Mouse (Mus musculus): ENCODE data around the gene Cdk5r1. TPM values are rescaled to one million over a fixed set of nuclear protein-coding genes. Genes with fewer than 3 reads are reported as not detected.
A peak's percentile ranks its signal among the peaks of the same experiment; 100 is the strongest.

Cdk5r1 gene
- total RNA-seq, 1 experiment = 1.8 TPM

DNA sequence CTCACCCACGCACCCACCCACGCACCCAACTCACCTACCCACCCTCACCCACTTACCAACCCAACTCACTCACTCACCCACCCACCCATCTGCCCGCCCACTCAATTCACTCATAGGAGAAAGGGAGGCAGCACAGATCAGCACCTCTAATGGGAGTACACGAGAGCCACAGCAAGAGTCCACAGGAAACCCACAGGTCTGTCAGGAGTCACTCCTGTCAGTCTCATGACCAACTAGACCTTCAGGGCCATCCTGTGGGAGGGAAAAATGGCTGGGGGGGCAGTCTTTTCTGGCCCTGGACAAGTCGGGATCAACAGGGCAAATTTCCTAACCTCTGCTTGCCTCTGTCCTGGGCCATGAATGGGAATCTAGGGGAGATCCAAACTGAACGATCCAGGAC is 31.0 kb downstream of the Cdk5r1 start:
- Histone ChIP-seq H3K9me3 (ENCODE audit: control insufficient read depth, insufficient read depth, low read depth, low read length) (no peaks in the 10 kb centered on the region), H3K4me1 (ENCODE audit: control insufficient read depth in 2 of 2, insufficient read depth in 2 of 2, low read length in 2 of 2, poor library complexity in 1 of 2) (peaks cover 0 to 1% of the 10 kb centered on the region in 2 experiments; a peak in 1 of 4 replicates), H3K27ac (ENCODE audit: insufficient read depth, low read depth, low read length, poor library complexity, severe bottlenecking) (no peak overlapping the region), H3K9ac (ENCODE audit: insufficient read depth, low read depth, low read length, poor library complexity, severe bottlenecking) (no peak overlapping the region), H3K36me3 (ENCODE audit: control insufficient read depth, insufficient read depth, low read length, poor library complexity, severe bottlenecking) (no peaks in the 10 kb centered on the region), H3K4me3 (ENCODE audit: insufficient read depth in 1 of 2, low read depth in 1 of 2, low read length in 2 of 2, poor library complexity in 1 of 2, severe bottlenecking in 1 of 2) (no peak overlapping the region)
- in situ Hi-C loops (cut with MboI; ENCODE audit: low sequenced_read_pairs in 2 of 2, unreplicated experiment in 2 of 2) = no loop called here
- TF ChIP-seq ZC3H11A (IDR thresholded peaks at IDR 0.05; ENCODE audit: borderline replicate concordance, low read depth, low read length) = no peak
- no peak for TF ChIP-seq HCFC1 (IDR thresholded peaks at IDR 0.05; ENCODE audit: borderline replicate concordance, insufficient read depth, low read length)
- TF ChIP-seq ZNF384 (IDR thresholded peaks at IDR 0.05; ENCODE audit: low read depth, low read length) = no peak
- TF ChIP-seq MAFK (IDR thresholded peaks at IDR 0.05; ENCODE audit: insufficient read depth, low read depth, low read length) = no peak
- TF ChIP-seq CHD2 (IDR thresholded peaks at IDR 0.05; ENCODE audit: low read depth, low read length) = no peak
- no peak for DNase-seq (ENCODE audit: low read depth, low spot score)

DNA sequence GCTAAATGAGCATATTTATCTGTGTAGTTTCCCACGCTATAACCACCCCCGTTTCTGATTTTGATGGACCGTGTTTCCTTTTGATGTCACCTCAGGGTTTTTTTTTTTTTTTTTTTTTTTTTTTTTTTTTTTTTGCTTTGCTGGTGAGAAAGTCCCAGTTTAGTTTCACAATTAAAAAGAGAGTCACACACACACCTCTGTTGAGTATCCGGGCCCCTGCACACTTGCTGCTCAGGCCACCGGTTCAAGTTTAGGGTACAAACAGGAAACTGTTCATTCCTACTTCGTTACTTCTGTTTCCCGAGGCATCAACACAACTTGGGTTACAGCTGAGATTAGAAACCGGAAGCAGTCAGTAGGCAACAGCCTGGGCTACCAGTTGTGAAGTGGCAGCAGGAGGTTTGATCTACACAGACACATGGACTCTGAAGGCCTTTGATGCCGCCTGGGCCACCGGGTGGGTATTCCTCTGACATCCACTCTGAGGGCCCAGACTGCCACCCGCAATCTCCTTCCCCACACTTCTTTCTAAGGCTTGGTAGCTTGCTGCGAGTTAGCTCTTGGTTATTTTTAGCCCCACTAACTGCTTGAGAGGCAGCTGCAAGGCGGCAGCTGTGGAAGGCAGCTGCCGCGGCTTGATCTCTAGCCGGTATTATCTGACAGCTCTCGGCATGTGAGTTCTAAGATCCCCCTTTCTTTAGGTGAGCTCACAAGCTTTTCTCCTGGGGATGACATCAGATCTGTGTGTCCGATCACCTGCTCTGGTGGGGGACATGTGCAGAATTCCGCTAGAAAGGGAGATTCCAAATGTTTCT is 31.7 kb downstream of the Cdk5r1 start:
- DNase-seq (ENCODE audit: low read depth, low spot score) = no peak
- in situ Hi-C loops (cut with MboI; ENCODE audit: low sequenced_read_pairs in 2 of 2, unreplicated experiment in 2 of 2) = no loop called here
- no peak overlapping the region for H3K27ac ChIP-seq (ENCODE audit: insufficient read depth, low read depth, low read length, poor library complexity, severe bottlenecking)
- H3K9ac ChIP-seq (ENCODE audit: insufficient read depth, low read depth, low read length, poor library complexity, severe bottlenecking) = no peak overlapping the region
- no peaks in the 10 kb centered on the region for H3K36me3 ChIP-seq (ENCODE audit: control insufficient read depth, insufficient read depth, low read length, poor library complexity, severe bottlenecking)
- H3K4me3 ChIP-seq (ENCODE audit: insufficient read depth in 1 of 2, low read depth in 1 of 2, low read length in 2 of 2, poor library complexity in 1 of 2, severe bottlenecking in 1 of 2) = no peak overlapping the region
- peaks cover 0 to 1% of the 10 kb centered on the region in 2 experiments; a peak in 1 of 4 replicates for H3K4me1 ChIP-seq (ENCODE audit: control insufficient read depth in 2 of 2, insufficient read depth in 2 of 2, low read length in 2 of 2, poor library complexity in 1 of 2)
- TF ChIP-seq MAFK (IDR thresholded peaks at IDR 0.05; ENCODE audit: insufficient read depth, low read depth, low read length) (no peak), ZNF384 (IDR thresholded peaks at IDR 0.05; ENCODE audit: low read depth, low read length) (peak; percentile 84), ZC3H11A (IDR thresholded peaks at IDR 0.05; ENCODE audit: borderline replicate concordance, low read depth, low read length) (no peak), CHD2 (IDR thresholded peaks at IDR 0.05; ENCODE audit: low read depth, low read length) (no peak)
- no peaks in the 10 kb centered on the region for H3K9me3 ChIP-seq (ENCODE audit: control insufficient read depth, insufficient read depth, low read depth, low read length)

DNA sequence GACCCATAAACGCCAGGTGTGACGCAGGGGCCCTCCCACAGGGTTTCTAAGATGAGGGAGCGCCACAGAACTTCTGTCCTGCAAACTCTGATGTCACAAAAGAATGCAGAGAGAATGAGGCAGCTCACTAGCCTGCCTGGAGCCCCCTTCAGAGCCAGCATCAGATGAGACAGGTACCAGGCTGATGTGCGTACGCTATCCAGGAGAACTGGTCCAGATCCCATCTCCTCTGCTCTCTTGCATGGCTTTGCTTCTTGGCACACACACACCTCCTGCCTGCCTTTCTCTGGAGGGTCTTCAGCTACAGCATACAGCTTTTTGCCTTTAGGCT is 32.3 kb downstream of the Cdk5r1 start:
- DNase-seq (ENCODE audit: low read depth, low spot score) = no peak
- H3K9me3 ChIP-seq (ENCODE audit: control insufficient read depth, insufficient read depth, low read depth, low read length) = no peaks in the 10 kb centered on the region
- H3K36me3 ChIP-seq (ENCODE audit: control insufficient read depth, insufficient read depth, low read length, poor library complexity, severe bottlenecking) = no peaks in the 10 kb centered on the region
- no peak for TF ChIP-seq ZNF384 (IDR thresholded peaks at IDR 0.05; ENCODE audit: low read depth, low read length)
- no peak for TF ChIP-seq HCFC1 (IDR thresholded peaks at IDR 0.05; ENCODE audit: borderline replicate concordance, insufficient read depth, low read length)
- no peak for TF ChIP-seq CHD2 (IDR thresholded peaks at IDR 0.05; ENCODE audit: low read depth, low read length)
- no peak for TF ChIP-seq ZC3H11A (IDR thresholded peaks at IDR 0.05; ENCODE audit: borderline replicate concordance, low read depth, low read length)
- TF ChIP-seq MAFK (IDR thresholded peaks at IDR 0.05; ENCODE audit: insufficient read depth, low read depth, low read length) = no peak
- no peak overlapping the region for H3K27ac ChIP-seq (ENCODE audit: insufficient read depth, low read depth, low read length, poor library complexity, severe bottlenecking)
- H3K4me3 ChIP-seq (ENCODE audit: insufficient read depth in 1 of 2, low read depth in 1 of 2, low read length in 2 of 2, poor library complexity in 1 of 2, severe bottlenecking in 1 of 2) = no peak overlapping the region
- no peak overlapping the region for H3K9ac ChIP-seq (ENCODE audit: insufficient read depth, low read depth, low read length, poor library complexity, severe bottlenecking)
- in situ Hi-C loops (cut with MboI; ENCODE audit: low sequenced_read_pairs in 2 of 2, unreplicated experiment in 2 of 2) = no loop called here
- H3K4me1 ChIP-seq (ENCODE audit: control insufficient read depth in 2 of 2, insufficient read depth in 2 of 2, low read length in 2 of 2, poor library complexity in 1 of 2) = peaks cover 0 to 1% of the 10 kb centered on the region in 2 experiments; a peak in 1 of 4 replicates

DNA sequence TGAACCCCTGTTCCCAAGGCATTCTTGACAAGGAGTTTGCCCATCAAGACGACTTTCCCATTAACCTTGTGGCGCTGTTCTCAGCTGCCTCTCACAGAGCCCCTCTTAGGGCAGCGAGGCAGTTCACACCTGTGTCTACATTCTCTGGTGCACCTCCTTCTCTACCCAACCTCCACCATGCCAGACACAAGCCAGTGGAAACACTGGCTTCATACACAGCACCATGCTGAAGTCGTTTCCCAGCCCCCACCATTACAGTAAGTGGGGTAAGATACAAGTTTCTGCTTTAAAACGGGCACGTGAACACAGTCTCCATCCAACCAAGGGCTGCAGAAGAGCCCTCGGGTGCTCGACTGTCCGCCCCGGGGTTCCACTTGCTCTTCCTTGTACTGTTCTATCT is 33.3 kb downstream of the Cdk5r1 start:
- H3K4me3 ChIP-seq (ENCODE audit: insufficient read depth in 1 of 2, low read depth in 1 of 2, low read length in 2 of 2, poor library complexity in 1 of 2, severe bottlenecking in 1 of 2) = no peak overlapping the region
- no peak for DNase-seq (ENCODE audit: low read depth, low spot score)
- H3K27ac ChIP-seq (ENCODE audit: insufficient read depth, low read depth, low read length, poor library complexity, severe bottlenecking) = no peak overlapping the region
- no peaks in the 10 kb centered on the region for H3K4me1 ChIP-seq (ENCODE audit: control insufficient read depth in 2 of 2, insufficient read depth in 2 of 2, low read length in 2 of 2, poor library complexity in 1 of 2)
- no peaks in the 10 kb centered on the region for H3K36me3 ChIP-seq (ENCODE audit: control insufficient read depth, insufficient read depth, low read length, poor library complexity, severe bottlenecking)
- in situ Hi-C loops (cut with MboI; ENCODE audit: low sequenced_read_pairs in 2 of 2, unreplicated experiment in 2 of 2) = no loop called here
- TF ChIP-seq ZNF384 (IDR thresholded peaks at IDR 0.05; ENCODE audit: low read depth, low read length) = no peak
- no peak for TF ChIP-seq HCFC1 (IDR thresholded peaks at IDR 0.05; ENCODE audit: borderline replicate concordance, insufficient read depth, low read length)
- TF ChIP-seq CHD2 (IDR thresholded peaks at IDR 0.05; ENCODE audit: low read depth, low read length) = no peak
- TF ChIP-seq ZC3H11A (IDR thresholded peaks at IDR 0.05; ENCODE audit: borderline replicate concordance, low read depth, low read length) = no peak
- no peak for TF ChIP-seq MAFK (IDR thresholded peaks at IDR 0.05; ENCODE audit: insufficient read depth, low read depth, low read length)
- no peak overlapping the region for H3K9ac ChIP-seq (ENCODE audit: insufficient read depth, low read depth, low read length, poor library complexity, severe bottlenecking)
- no peaks in the 10 kb centered on the region for H3K9me3 ChIP-seq (ENCODE audit: control insufficient read depth, insufficient read depth, low read depth, low read length)

Measured in ES-E14 (cell line).